Mouse (Mus musculus): ENCODE data around the gene Wdr44. TPM values are rescaled to one million over a fixed set of nuclear protein-coding genes. Genes with fewer than 3 reads are reported as not detected.
"Not testable (repeated sequence)": the region's sequence is repeated elsewhere in the genome, so short reads cannot be mapped to it uniquely, and the experiment has no call there.

The Wdr44 gene
- total RNA-seq, 1 experiment: 6.7 TPM

- no peak overlapping the region for H3K27ac ChIP-seq (ENCODE audit: insufficient read depth, low read depth, low read length, poor library complexity, severe bottlenecking)
- TF ChIP-seq MAFK (IDR thresholded peaks at IDR 0.05; ENCODE audit: insufficient read depth, low read depth, low read length) (no peak), ZC3H11A (IDR thresholded peaks at IDR 0.05; ENCODE audit: borderline replicate concordance, low read depth, low read length) (no peak), CHD2 (IDR thresholded peaks at IDR 0.05; ENCODE audit: low read depth, low read length) (no peak), ZNF384 (IDR thresholded peaks at IDR 0.05; ENCODE audit: low read depth, low read length) (no peak), HCFC1 (IDR thresholded peaks at IDR 0.05; ENCODE audit: borderline replicate concordance, insufficient read depth, low read length) (no peak)
- DNase-seq (ENCODE audit: low read depth, low spot score): no peak
- no peak overlapping the region for H3K4me3 ChIP-seq (ENCODE audit: insufficient read depth in 1 of 2, low read depth in 1 of 2, low read length in 2 of 2, poor library complexity in 1 of 2, severe bottlenecking in 1 of 2)
- H3K36me3 ChIP-seq (ENCODE audit: control insufficient read depth, insufficient read depth, low read length, poor library complexity, severe bottlenecking): no peaks in the 10 kb centered on the region
- no peak overlapping the region for H3K9ac ChIP-seq (ENCODE audit: insufficient read depth, low read depth, low read length, poor library complexity, severe bottlenecking)
- H3K9me3 ChIP-seq (ENCODE audit: control insufficient read depth, insufficient read depth, low read depth, low read length): no peaks in the 10 kb centered on the region
- in situ Hi-C loops (cut with MboI; ENCODE audit: low sequenced_read_pairs in 2 of 2, unreplicated experiment in 2 of 2): no loop called here
- no peaks in the 10 kb centered on the region for H3K4me1 ChIP-seq (ENCODE audit: control insufficient read depth in 2 of 2, insufficient read depth in 2 of 2, low read length in 2 of 2, poor library complexity in 1 of 2)
Measured at GRCm38 (mm10) chrX:23727463-23727862, 34.6 kb downstream of the Wdr44 start.

GRCm38 (mm10) chrX:23754671-23755070 lies 61.8 kb downstream of the Wdr44 start:
- H3K4me1 ChIP-seq (ENCODE audit: control insufficient read depth in 2 of 2, insufficient read depth in 2 of 2, low read length in 2 of 2, poor library complexity in 1 of 2): no peaks in the 10 kb centered on the region
- no peaks in the 10 kb centered on the region for H3K9me3 ChIP-seq (ENCODE audit: control insufficient read depth, insufficient read depth, low read depth, low read length)
- TF ChIP-seq HCFC1 (IDR thresholded peaks at IDR 0.05; ENCODE audit: borderline replicate concordance, insufficient read depth, low read length) (no peak), MAFK (IDR thresholded peaks at IDR 0.05; ENCODE audit: insufficient read depth, low read depth, low read length) (no peak), ZNF384 (IDR thresholded peaks at IDR 0.05; ENCODE audit: low read depth, low read length) (no peak), ZC3H11A (IDR thresholded peaks at IDR 0.05; ENCODE audit: borderline replicate concordance, low read depth, low read length) (no peak), CHD2 (IDR thresholded peaks at IDR 0.05; ENCODE audit: low read depth, low read length) (no peak)
- H3K36me3 ChIP-seq (ENCODE audit: control insufficient read depth, insufficient read depth, low read length, poor library complexity, severe bottlenecking): no peaks in the 10 kb centered on the region
- no peak for DNase-seq (ENCODE audit: low read depth, low spot score)
- no peak overlapping the region for H3K9ac ChIP-seq (ENCODE audit: insufficient read depth, low read depth, low read length, poor library complexity, severe bottlenecking)
- no peak overlapping the region for H3K4me3 ChIP-seq (ENCODE audit: insufficient read depth in 1 of 2, low read depth in 1 of 2, low read length in 2 of 2, poor library complexity in 1 of 2, severe bottlenecking in 1 of 2)
- H3K27ac ChIP-seq (ENCODE audit: insufficient read depth, low read depth, low read length, poor library complexity, severe bottlenecking): no peak overlapping the region
- in situ Hi-C loops (cut with MboI; ENCODE audit: low sequenced_read_pairs in 2 of 2, unreplicated experiment in 2 of 2): no loop called here

DNA sequence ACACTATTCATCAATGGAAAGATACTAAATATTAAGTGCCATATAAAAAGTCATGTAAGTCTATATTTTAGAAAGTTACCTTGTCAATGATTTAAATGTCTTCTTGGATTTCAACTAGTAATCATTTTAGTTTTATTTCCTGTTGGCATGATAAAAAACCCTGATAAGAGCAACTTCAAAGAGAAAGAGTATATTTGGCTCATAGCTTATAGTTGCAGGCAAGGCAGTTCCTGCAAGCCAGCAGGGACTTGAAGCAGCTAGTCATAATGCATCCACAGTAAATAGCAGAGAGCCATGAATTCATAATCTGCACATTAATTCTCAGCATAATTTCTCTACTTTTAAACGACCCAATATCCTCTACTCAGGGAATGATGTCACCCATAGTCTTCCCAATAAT lies 75.0 kb downstream of the Wdr44 start:
- Histone ChIP-seq H3K4me3 (ENCODE audit: insufficient read depth in 1 of 2, low read depth in 1 of 2, low read length in 2 of 2, poor library complexity in 1 of 2, severe bottlenecking in 1 of 2) (no peak overlapping the region), H3K36me3 (ENCODE audit: control insufficient read depth, insufficient read depth, low read length, poor library complexity, severe bottlenecking) (no peaks in the 10 kb centered on the region), H3K9me3 (ENCODE audit: control insufficient read depth, insufficient read depth, low read depth, low read length) (no peaks in the 10 kb centered on the region), H3K4me1 (ENCODE audit: control insufficient read depth in 2 of 2, insufficient read depth in 2 of 2, low read length in 2 of 2, poor library complexity in 1 of 2) (no peaks in the 10 kb centered on the region), H3K9ac (ENCODE audit: insufficient read depth, low read depth, low read length, poor library complexity, severe bottlenecking) (no peak overlapping the region), H3K27ac (ENCODE audit: insufficient read depth, low read depth, low read length, poor library complexity, severe bottlenecking) (no peak overlapping the region)
- in situ Hi-C loops (cut with MboI; ENCODE audit: low sequenced_read_pairs in 2 of 2, unreplicated experiment in 2 of 2): no loop called here
- TF ChIP-seq MAFK (IDR thresholded peaks at IDR 0.05; ENCODE audit: insufficient read depth, low read depth, low read length) (no peak), ZC3H11A (IDR thresholded peaks at IDR 0.05; ENCODE audit: borderline replicate concordance, low read depth, low read length) (no peak), ZNF384 (IDR thresholded peaks at IDR 0.05; ENCODE audit: low read depth, low read length) (no peak), CHD2 (IDR thresholded peaks at IDR 0.05; ENCODE audit: low read depth, low read length) (no peak), HCFC1 (IDR thresholded peaks at IDR 0.05; ENCODE audit: borderline replicate concordance, insufficient read depth, low read length) (no peak)
- no peak for DNase-seq (ENCODE audit: low read depth, low spot score)

DNA sequence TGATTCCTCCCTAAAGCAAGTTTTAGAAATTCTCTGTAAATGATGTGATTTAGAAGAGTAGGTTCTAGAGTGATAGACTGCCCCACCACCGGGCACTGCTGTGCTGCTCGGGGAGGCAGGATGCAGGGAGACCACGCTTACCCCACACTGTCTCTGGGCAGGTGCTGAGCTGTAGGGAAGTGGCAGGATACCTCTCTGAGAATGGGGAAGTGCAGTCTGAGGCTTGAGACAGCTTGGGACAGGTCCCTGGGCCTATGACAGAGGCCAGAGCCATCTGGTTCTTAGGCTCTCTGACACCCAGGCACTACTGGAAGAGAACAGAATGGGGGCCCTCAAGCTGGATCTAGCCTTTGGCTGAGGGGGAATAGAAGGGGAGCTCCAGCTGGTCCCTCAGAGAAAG lies 114.3 kb downstream of the Wdr44 start:
- H3K4me1 ChIP-seq (ENCODE audit: control insufficient read depth in 2 of 2, insufficient read depth in 2 of 2, low read length in 2 of 2, poor library complexity in 1 of 2): no peaks in the 10 kb centered on the region
- DNase-seq (ENCODE audit: low read depth, low spot score): no peak
- TF ChIP-seq ZNF384 (IDR thresholded peaks at IDR 0.05; ENCODE audit: low read depth, low read length) (no peak), CHD2 (IDR thresholded peaks at IDR 0.05; ENCODE audit: low read depth, low read length) (no peak), HCFC1 (IDR thresholded peaks at IDR 0.05; ENCODE audit: borderline replicate concordance, insufficient read depth, low read length) (no peak), MAFK (IDR thresholded peaks at IDR 0.05; ENCODE audit: insufficient read depth, low read depth, low read length) (no peak), ZC3H11A (IDR thresholded peaks at IDR 0.05; ENCODE audit: borderline replicate concordance, low read depth, low read length) (no peak)
- no peak overlapping the region for H3K27ac ChIP-seq (ENCODE audit: insufficient read depth, low read depth, low read length, poor library complexity, severe bottlenecking)
- no peaks in the 10 kb centered on the region for H3K9me3 ChIP-seq (ENCODE audit: control insufficient read depth, insufficient read depth, low read depth, low read length)
- in situ Hi-C loops (cut with MboI; ENCODE audit: low sequenced_read_pairs in 2 of 2, unreplicated experiment in 2 of 2): no loop called here
- H3K4me3 ChIP-seq (ENCODE audit: insufficient read depth in 1 of 2, low read depth in 1 of 2, low read length in 2 of 2, poor library complexity in 1 of 2, severe bottlenecking in 1 of 2): no peak overlapping the region
- H3K9ac ChIP-seq (ENCODE audit: insufficient read depth, low read depth, low read length, poor library complexity, severe bottlenecking): no peak overlapping the region
- H3K36me3 ChIP-seq (ENCODE audit: control insufficient read depth, insufficient read depth, low read length, poor library complexity, severe bottlenecking): no peaks in the 10 kb centered on the region

DNA sequence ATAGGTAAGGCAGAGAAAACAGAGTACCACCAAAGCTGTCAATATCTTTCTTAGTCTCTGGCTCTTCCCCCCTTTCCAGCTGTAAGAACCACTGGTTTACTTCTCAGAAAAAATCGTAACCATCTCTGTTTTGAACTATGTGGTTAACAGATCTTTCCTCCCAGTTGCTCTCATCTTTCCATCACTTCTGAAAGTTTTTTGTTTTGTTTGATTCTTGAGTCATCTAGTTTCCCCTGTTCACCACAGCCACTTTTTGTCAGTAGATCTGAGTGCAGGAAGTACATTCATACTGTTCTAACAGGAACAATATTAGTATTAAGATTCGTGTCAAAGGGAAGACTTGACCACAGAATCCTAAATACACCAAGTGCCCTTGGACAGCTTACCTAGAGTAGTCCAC lies 117.5 kb downstream of the Wdr44 start:
- H3K9me3 ChIP-seq (ENCODE audit: control insufficient read depth, insufficient read depth, low read depth, low read length): no peaks in the 10 kb centered on the region
- H3K27ac ChIP-seq (ENCODE audit: insufficient read depth, low read depth, low read length, poor library complexity, severe bottlenecking): no peak overlapping the region
- H3K4me1 ChIP-seq (ENCODE audit: control insufficient read depth in 2 of 2, insufficient read depth in 2 of 2, low read length in 2 of 2, poor library complexity in 1 of 2): no peaks in the 10 kb centered on the region
- TF ChIP-seq HCFC1 (IDR thresholded peaks at IDR 0.05; ENCODE audit: borderline replicate concordance, insufficient read depth, low read length) (no peak), CHD2 (IDR thresholded peaks at IDR 0.05; ENCODE audit: low read depth, low read length) (no peak), ZNF384 (IDR thresholded peaks at IDR 0.05; ENCODE audit: low read depth, low read length) (no peak), MAFK (IDR thresholded peaks at IDR 0.05; ENCODE audit: insufficient read depth, low read depth, low read length) (no peak), ZC3H11A (IDR thresholded peaks at IDR 0.05; ENCODE audit: borderline replicate concordance, low read depth, low read length) (no peak)
- no peak for DNase-seq (ENCODE audit: low read depth, low spot score)
- in situ Hi-C loops (cut with MboI; ENCODE audit: low sequenced_read_pairs in 2 of 2, unreplicated experiment in 2 of 2): no loop called here
- no peak overlapping the region for H3K9ac ChIP-seq (ENCODE audit: insufficient read depth, low read depth, low read length, poor library complexity, severe bottlenecking)
- no peak overlapping the region for H3K4me3 ChIP-seq (ENCODE audit: insufficient read depth in 1 of 2, low read depth in 1 of 2, low read length in 2 of 2, poor library complexity in 1 of 2, severe bottlenecking in 1 of 2)
- H3K36me3 ChIP-seq (ENCODE audit: control insufficient read depth, insufficient read depth, low read length, poor library complexity, severe bottlenecking): no peaks in the 10 kb centered on the region

DNA sequence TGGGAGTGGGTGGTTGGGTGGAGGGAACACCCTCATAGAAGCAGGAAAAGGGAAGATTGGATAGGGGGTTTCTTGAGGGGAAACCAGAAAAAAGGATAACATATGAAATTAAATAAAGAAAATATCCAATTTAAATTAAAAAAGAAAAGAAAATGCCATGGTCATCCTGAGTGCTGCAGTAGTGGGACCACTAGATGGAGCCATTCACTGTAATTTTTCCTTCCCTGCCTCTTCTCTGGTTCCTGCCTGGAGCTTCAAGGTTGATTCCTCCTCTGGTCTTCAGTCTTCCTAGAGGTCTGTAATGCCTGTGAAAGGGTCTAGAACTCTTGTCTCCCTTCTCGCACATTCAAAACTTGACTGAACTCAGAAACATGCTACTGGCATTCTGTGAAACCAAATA lies 120.4 kb downstream of the Wdr44 start:
- H3K4me3 ChIP-seq (ENCODE audit: insufficient read depth in 1 of 2, low read depth in 1 of 2, low read length in 2 of 2, poor library complexity in 1 of 2, severe bottlenecking in 1 of 2); H3K36me3 ChIP-seq (ENCODE audit: control insufficient read depth, insufficient read depth, low read length, poor library complexity, severe bottlenecking); in situ Hi-C loops (cut with MboI; ENCODE audit: low sequenced_read_pairs in 2 of 2, unreplicated experiment in 2 of 2); H3K9ac ChIP-seq (ENCODE audit: insufficient read depth, low read depth, low read length, poor library complexity, severe bottlenecking); DNase-seq (ENCODE audit: low read depth, low spot score); H3K27ac ChIP-seq (ENCODE audit: insufficient read depth, low read depth, low read length, poor library complexity, severe bottlenecking); H3K9me3 ChIP-seq (ENCODE audit: control insufficient read depth, insufficient read depth, low read depth, low read length); H3K4me1 ChIP-seq (ENCODE audit: control insufficient read depth in 2 of 2, insufficient read depth in 2 of 2, low read length in 2 of 2, poor library complexity in 1 of 2): not testable (repeated sequence)

GRCm38 (mm10) chrX:23822885-23823284 lies 130.0 kb downstream of the Wdr44 start:
- DNase-seq (ENCODE audit: low read depth, low spot score); H3K9ac ChIP-seq (ENCODE audit: insufficient read depth, low read depth, low read length, poor library complexity, severe bottlenecking); H3K4me3 ChIP-seq (ENCODE audit: insufficient read depth in 1 of 2, low read depth in 1 of 2, low read length in 2 of 2, poor library complexity in 1 of 2, severe bottlenecking in 1 of 2); H3K4me1 ChIP-seq (ENCODE audit: control insufficient read depth in 2 of 2, insufficient read depth in 2 of 2, low read length in 2 of 2, poor library complexity in 1 of 2); H3K9me3 ChIP-seq (ENCODE audit: control insufficient read depth, insufficient read depth, low read depth, low read length); H3K36me3 ChIP-seq (ENCODE audit: control insufficient read depth, insufficient read depth, low read length, poor library complexity, severe bottlenecking); H3K27ac ChIP-seq (ENCODE audit: insufficient read depth, low read depth, low read length, poor library complexity, severe bottlenecking); in situ Hi-C loops (cut with MboI; ENCODE audit: low sequenced_read_pairs in 2 of 2, unreplicated experiment in 2 of 2): not testable (repeated sequence)
